Mouse (Mus musculus) kidney, postnatal 10 days (tissue): ENCODE results near the gene Gm10840.
"Not testable (repeated sequence)": the region's sequence is repeated elsewhere in the genome, so short reads cannot be mapped to it uniquely, and the experiment has no call there.

ENCODE experiments used
- DNase-seq: peaks from one replicate; pipeline ENCODE4 v3.0.0; 2021; ENCODE audit warnings: mixed read lengths

Gene Gm10840

GRCm38 (mm10) chr11:106198277-106198676 lies 37.6 kb downstream of the Gm10840 start:
- no peak for DNase-seq

GRCm38 (mm10) chr11:106199997-106200396 lies 39.3 kb downstream of the Gm10840 start:
- not testable (repeated sequence) for DNase-seq

- no peak for DNase-seq
These were observed 40.1 kb downstream of the Gm10840 start for GRCm38 (mm10) chr11:106200756-106201155.

- no peak for DNase-seq
These were observed 40.9 kb downstream of the Gm10840 start for GRCm38 (mm10) chr11:106201337-106202122.

- no peak for DNase-seq
These were observed 41.4 kb downstream of the Gm10840 start, which contains the start of gene Strada for GRCm38 (mm10) chr11:106202123-106202465. Gene Strada, minus strand, starts transcription at chr11:106202168.
